Mouse (Mus musculus): ENCODE data around the gene Irf2bpl.

Irf2bpl gene

GRCm38 (mm10) chr12:86887381-86888129 lies 3.0 kb upstream of the Irf2bpl start:
- in situ Hi-C loops (cut with MseI, MboI): no loop called here

- in situ Hi-C loops (cut with MseI, MboI): no loop called here
These were observed 1.9 kb upstream of the Irf2bpl start for GRCm38 (mm10) chr12:86886446-86886965.

GRCm38 (mm10) chr12:86885746-86886145 lies 1.1 kb upstream of the Irf2bpl start:
- in situ Hi-C loops (cut with MseI, MboI): no loop called here

GRCm38 (mm10) chr12:86885336-86885735 lies 738 bp upstream of the Irf2bpl start:
- in situ Hi-C loops (cut with MseI, MboI): no loop called here

GRCm38 (mm10) chr12:86883280-86884196 lies 1.1 kb downstream of the Irf2bpl start:
- in situ Hi-C loops (cut with MseI, MboI): no loop called here

- in situ Hi-C loops (cut with MseI, MboI): no loop called here
These were observed 1.6 kb downstream of the Irf2bpl start for GRCm38 (mm10) chr12:86883019-86883279.

- in situ Hi-C loops (cut with MseI, MboI): no loop called here
These were observed 2.1 kb downstream of the Irf2bpl start for GRCm38 (mm10) chr12:86882279-86883018.

GRCm38 (mm10) chr12:86881809-86882278 lies 2.8 kb downstream of the Irf2bpl start:
- in situ Hi-C loops (cut with MseI, MboI): no loop called here

GRCm38 (mm10) chr12:86880090-86880723 lies 4.4 kb downstream of the Irf2bpl start:
- in situ Hi-C loops (cut with MseI, MboI): no loop called here

- in situ Hi-C loops (cut with MseI, MboI): no loop called here
These were observed 5.0 kb downstream of the Irf2bpl start for GRCm38 (mm10) chr12:86879446-86880085.

GRCm38 (mm10) chr12:86878426-86879353 lies 5.9 kb downstream of the Irf2bpl start:
- in situ Hi-C loops (cut with MseI, MboI): no loop called here

- in situ Hi-C loops (cut with MseI, MboI): no loop called here
These were observed 7.6 kb downstream of the Irf2bpl start for GRCm38 (mm10) chr12:86876981-86877380.

- in situ Hi-C loops (cut with MseI, MboI): no loop called here
These were observed 8.5 kb downstream of the Irf2bpl start for GRCm38 (mm10) chr12:86876116-86876515.

- in situ Hi-C loops (cut with MseI, MboI): no loop called here
These were observed 12.1 kb downstream of the Irf2bpl start for GRCm38 (mm10) chr12:86872335-86873040.

GRCm38 (mm10) chr12:86871666-86872334 lies 12.8 kb downstream of the Irf2bpl start:
- in situ Hi-C loops (cut with MseI, MboI): no loop called here

GRCm38 (mm10) chr12:86870996-86871395 lies 13.6 kb downstream of the Irf2bpl start:
- in situ Hi-C loops (cut with MseI, MboI): no loop called here

- in situ Hi-C loops (cut with MseI, MboI): no loop called here
These were observed 14.8 kb downstream of the Irf2bpl start for GRCm38 (mm10) chr12:86869761-86870160.

All from mouse trophoblast stem cell (cell line).